Mouse (Mus musculus): ENCODE measurements around the gene Rhox4b. TPM values are rescaled to one million over a fixed set of nuclear protein-coding genes. Genes with fewer than 3 reads are reported as not detected.
"Not testable (repeated sequence)": the region's sequence is repeated elsewhere in the genome, so short reads cannot be mapped to it uniquely, and the experiment has no call there.

Gene Rhox4b
- 6.4 and 8.1 TPM in 2 replicates for polyA plus RNA-seq (2015; fragmentation: Nextera tagmentation; extraction: Ambion mirVana)

GRCm38 (mm10) chrX:37432194-37432593 lies at the start of gene Rhox4b:
TSS of gene Rhox4b (plus strand) at chrX:37432494.
- not testable (repeated sequence) for DNase-seq (ENCODE audit: low spot score)

- not testable (repeated sequence) for DNase-seq (ENCODE audit: low spot score)
These were observed 41.7 kb upstream of the Rhox4b start, which contains the start of gene Rhox4a2 for GRCm38 (mm10) chrX:37390548-37390947. TSS of gene Rhox4a2 (plus strand) at chrX:37390848.

DNA sequence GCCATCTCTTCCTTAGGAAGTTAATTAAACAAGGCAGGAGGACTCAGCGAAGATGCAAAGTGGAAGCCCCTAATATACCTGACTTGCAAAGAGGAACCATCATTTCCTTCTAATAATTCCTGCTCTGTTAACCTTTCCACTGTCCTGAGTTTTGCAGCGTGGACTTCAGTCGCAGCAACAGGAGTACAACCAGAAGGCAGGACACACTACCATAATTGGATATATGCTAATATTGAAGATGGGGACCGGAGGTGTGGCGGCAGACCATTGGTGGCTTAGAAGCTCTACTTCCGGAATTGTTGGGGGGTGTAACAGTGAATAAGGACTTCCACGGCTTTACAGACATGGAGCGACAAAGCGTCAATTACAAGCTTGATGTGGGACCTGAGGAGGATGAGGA lies 20.5 kb upstream of the Rhox4b start, which contains the start of gene Rhox2b:
Gene Rhox2b, plus strand, starts transcription at position 301 of the 400 bp plus-strand sequence.
- not testable (repeated sequence) for DNase-seq (ENCODE audit: low spot score)

GRCm38 (mm10) chrX:37453380-37453779 lies 21.1 kb downstream of the Rhox4b start, which contains the start of gene Rhox2c:
TSS of gene Rhox2c (plus strand) at chrX:37453680.
- DNase-seq (ENCODE audit: low spot score): not testable (repeated sequence)

DNA sequence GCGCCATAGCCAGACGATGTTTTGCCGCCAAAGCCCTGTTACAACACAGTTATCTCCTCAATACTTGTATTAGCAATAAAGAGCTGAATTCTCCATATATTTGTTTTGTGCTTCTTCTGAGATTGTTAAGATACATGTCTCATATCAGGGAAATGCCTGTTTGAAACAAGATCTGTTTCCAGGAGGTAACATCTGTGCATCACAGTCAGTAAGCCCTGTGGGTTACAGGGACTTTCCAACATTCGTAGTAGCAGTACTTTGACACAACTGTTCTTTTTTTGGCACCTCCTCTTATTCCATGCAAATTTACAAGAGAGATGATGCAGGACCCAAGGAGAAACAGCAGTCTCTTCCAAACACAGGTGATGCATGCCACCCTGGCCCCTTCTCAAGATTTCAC lies 26.0 kb downstream of the Rhox4b start, which contains the start of gene Rhox3c:
Gene Rhox3c, plus strand, starts transcription at position 301 of the 400 bp plus-strand sequence.
- not testable (repeated sequence) for DNase-seq (ENCODE audit: low spot score)

DNA sequence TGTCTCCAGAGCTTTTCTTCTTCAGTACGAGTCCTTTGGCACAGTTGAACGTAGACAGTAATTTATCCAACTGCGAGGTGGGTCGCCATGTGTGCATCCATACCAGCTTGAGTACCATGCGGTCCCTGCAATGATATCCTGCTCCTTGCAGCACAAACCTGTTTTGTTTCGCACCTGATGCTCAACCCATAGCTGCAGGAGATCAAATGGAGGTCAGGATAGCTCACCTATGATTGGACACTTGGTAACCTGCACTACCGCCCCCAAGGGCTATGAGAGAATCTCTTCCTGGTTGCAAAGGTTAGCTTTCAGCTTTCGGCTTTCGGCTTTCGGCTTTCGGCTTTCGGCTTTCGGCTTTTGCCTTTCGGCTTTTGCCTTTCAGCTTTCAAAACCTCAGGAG lies 47.7 kb downstream of the Rhox4b start, which contains the start of gene Rhox4c:
Gene Rhox4c, plus strand, starts transcription at position 301 of the 400 bp plus-strand sequence.
- not testable (repeated sequence) for DNase-seq (ENCODE audit: low spot score)

Other genes with a start within 250 kb of the Rhox4b start
- gene Ndufa1, start 241.3 kb upstream of the Rhox4b start, polyA plus RNA-seq (2015; fragmentation: Nextera tagmentation; extraction: Ambion mirVana): 690 and 722 TPM in 2 replicates
- gene Rnf113a1, start 241.2 kb upstream of the Rhox4b start, polyA plus RNA-seq (2015; fragmentation: Nextera tagmentation; extraction: Ambion mirVana): 16.7 and 17.5 TPM in 2 replicates
- gene Gm9, start 221.5 kb upstream of the Rhox4b start, polyA plus RNA-seq (2015; fragmentation: Nextera tagmentation; extraction: Ambion mirVana): not detected in 2 replicates
- gene Rhox1, start 210.2 kb upstream of the Rhox4b start, polyA plus RNA-seq (2015; fragmentation: Nextera tagmentation; extraction: Ambion mirVana): not detected in 2 replicates
- not detected in 2 replicates for gene Rhox2a, start 187.5 kb upstream of the Rhox4b start, polyA plus RNA-seq (2015; fragmentation: Nextera tagmentation; extraction: Ambion mirVana)
- gene Rhox3a, start 182.6 kb upstream of the Rhox4b start, polyA plus RNA-seq (2015; fragmentation: Nextera tagmentation; extraction: Ambion mirVana): not detected in 2 replicates
- 0.10 TPM in 1 of 2 replicates, not detected in the other for gene Rhox4a, start 167.2 kb upstream of the Rhox4b start, polyA plus RNA-seq (2015; fragmentation: Nextera tagmentation; extraction: Ambion mirVana)
- not detected in 2 replicates for gene Rhox3a2, start 52.5 kb upstream of the Rhox4b start, polyA plus RNA-seq (2015; fragmentation: Nextera tagmentation; extraction: Ambion mirVana)
- gene Rhox4a2, start 41.6 kb upstream of the Rhox4b start, polyA plus RNA-seq (2015; fragmentation: Nextera tagmentation; extraction: Ambion mirVana): 21.3 and 22.2 TPM in 2 replicates
- gene Rhox2b, start 20.4 kb upstream of the Rhox4b start, polyA plus RNA-seq (2015; fragmentation: Nextera tagmentation; extraction: Ambion mirVana): not detected in 2 replicates
- gene Rhox2c, start 21.2 kb downstream of the Rhox4b start, polyA plus RNA-seq (2015; fragmentation: Nextera tagmentation; extraction: Ambion mirVana): not detected in 2 replicates
- gene Rhox3c, start 26.1 kb downstream of the Rhox4b start, polyA plus RNA-seq (2015; fragmentation: Nextera tagmentation; extraction: Ambion mirVana): not detected in 2 replicates
- not detected in 2 replicates for gene Rhox4c, start 47.8 kb downstream of the Rhox4b start, polyA plus RNA-seq (2015; fragmentation: Nextera tagmentation; extraction: Ambion mirVana)
- gene Rhox2d, start 60.9 kb downstream of the Rhox4b start, polyA plus RNA-seq (2015; fragmentation: Nextera tagmentation; extraction: Ambion mirVana): not detected in 2 replicates
- gene Rhox4d, start 81.9 kb downstream of the Rhox4b start, polyA plus RNA-seq (2015; fragmentation: Nextera tagmentation; extraction: Ambion mirVana): not detected in 2 replicates
- not detected in 2 replicates for gene Rhox2e, start 98.0 kb downstream of the Rhox4b start, polyA plus RNA-seq (2015; fragmentation: Nextera tagmentation; extraction: Ambion mirVana)
- not detected in 2 replicates for gene Rhox3e, start 109.5 kb downstream of the Rhox4b start, polyA plus RNA-seq (2015; fragmentation: Nextera tagmentation; extraction: Ambion mirVana)
- not detected in 2 replicates for gene Rhox4e, start 124.9 kb downstream of the Rhox4b start, polyA plus RNA-seq (2015; fragmentation: Nextera tagmentation; extraction: Ambion mirVana)
- 0.23 and 0.32 TPM in 2 replicates for gene Rhox2f, start 138.9 kb downstream of the Rhox4b start, polyA plus RNA-seq (2015; fragmentation: Nextera tagmentation; extraction: Ambion mirVana)
- not detected in 2 replicates for gene Rhox3f, start 148.5 kb downstream of the Rhox4b start, polyA plus RNA-seq (2015; fragmentation: Nextera tagmentation; extraction: Ambion mirVana)
- not detected in 2 replicates for gene Rhox4f, start 175.2 kb downstream of the Rhox4b start, polyA plus RNA-seq (2015; fragmentation: Nextera tagmentation; extraction: Ambion mirVana)
- not detected in 2 replicates for gene Rhox3g, start 196.1 kb downstream of the Rhox4b start, polyA plus RNA-seq (2015; fragmentation: Nextera tagmentation; extraction: Ambion mirVana)
- gene Rhox2g, start 211.0 kb downstream of the Rhox4b start, polyA plus RNA-seq (2015; fragmentation: Nextera tagmentation; extraction: Ambion mirVana): not detected in 2 replicates
- gene Rhox4g, start 218.8 kb downstream of the Rhox4b start, polyA plus RNA-seq (2015; fragmentation: Nextera tagmentation; extraction: Ambion mirVana): not detected in 2 replicates
- not detected in 2 replicates for gene Rhox3h, start 236.3 kb downstream of the Rhox4b start, polyA plus RNA-seq (2015; fragmentation: Nextera tagmentation; extraction: Ambion mirVana)
- not detected in 2 replicates for gene Rhox2h, start 240.8 kb downstream of the Rhox4b start, polyA plus RNA-seq (2015; fragmentation: Nextera tagmentation; extraction: Ambion mirVana)